Mouse (Mus musculus) adrenal gland, adult 2 months (tissue): ENCODE measurements around the gene Znhit1. TPM values are rescaled to one million over a fixed set of nuclear protein-coding genes. Genes with fewer than 3 reads are reported as not detected.
"Not testable (repeated sequence)": the region's sequence is repeated elsewhere in the genome, so short reads cannot be mapped to it uniquely, and the experiment has no call there.

Source experiments
- DNase-seq: peaks from one replicate; pipeline ENCODE4 v3.0.0; 2021
- microRNA-seq, 2 experiments: library from miRNA; unstranded; fragments of <30 nt; microRNA quantifications; one replicate each; pipeline ENCODE4 v1.2.0; 2021
- polyA plus RNA-seq: library from polyadenylated mRNA; depleted of rRNA; stranded (reverse); fragments of >200 nt; gene quantifications from 2 replicates; pipeline ENCODE4 v1.2.3, GENCODE M21; 2012; rRNA removed
- total RNA-seq, 2 experiments: library from RNA; stranded (reverse); gene quantifications; 2 replicates each; pipeline ENCODE4 v1.2.3; 2021

Gene Znhit1
- total and polyA plus RNA-seq, 3 experiments = 102 to 155 (median 109) TPM

GRCm38 (mm10) chr5:136953015-136953414 lies 34.8 kb downstream of the Znhit1 start, which contains the start of gene Fis1:
Fis1 (plus strand) TSS chr5:136953275.
- peak; percentile 98 for DNase-seq

- DNase-seq = no peak
These were observed 35.7 kb downstream of the Znhit1 start for GRCm38 (mm10) chr5:136952153-136952552.

GRCm38 (mm10) chr5:136950521-136950920 lies 37.3 kb downstream of the Znhit1 start:
- no peak for DNase-seq

GRCm38 (mm10) chr5:136949551-136950336 lies 38.1 kb downstream of the Znhit1 start:
- not testable (repeated sequence) for DNase-seq

GRCm38 (mm10) chr5:136947874-136948273 lies 39.9 kb downstream of the Znhit1 start:
- no peak for DNase-seq

GRCm38 (mm10) chr5:136945084-136945483 lies 42.7 kb downstream of the Znhit1 start:
- DNase-seq = no peak

- no peak for DNase-seq
These were observed 44.4 kb downstream of the Znhit1 start for GRCm38 (mm10) chr5:136943382-136943781.

- DNase-seq = no peak
These were observed 45.0 kb downstream of the Znhit1 start for GRCm38 (mm10) chr5:136942781-136943180.

GRCm38 (mm10) chr5:136940845-136941560 lies 46.8 kb downstream of the Znhit1 start:
- no peak for DNase-seq

- not testable (repeated sequence) for DNase-seq
These were observed 47.8 kb downstream of the Znhit1 start for GRCm38 (mm10) chr5:136940029-136940428.

GRCm38 (mm10) chr5:136939284-136939683 lies 48.5 kb downstream of the Znhit1 start:
- DNase-seq = no peak

- DNase-seq = no peak
These were observed 50.2 kb downstream of the Znhit1 start for GRCm38 (mm10) chr5:136937621-136938020.

- DNase-seq = no peak
These were observed 51.1 kb downstream of the Znhit1 start for GRCm38 (mm10) chr5:136936750-136937149.

GRCm38 (mm10) chr5:136935905-136936695 lies 51.7 kb downstream of the Znhit1 start:
- no peak for DNase-seq

- peak; percentile 34 for DNase-seq
These were observed 53.9 kb downstream of the Znhit1 start for GRCm38 (mm10) chr5:136933930-136934329.

- no peak for DNase-seq
These were observed 54.9 kb downstream of the Znhit1 start for GRCm38 (mm10) chr5:136932956-136933355.

Small RNA genes lying within 50 kb of the gene (microRNA-seq; reads per million reads assigned to microRNA genes)
- 24.2 to 48.8 reads per million in 2 experiments for gene Mir702

Other genes starting within 250 kb of the Znhit1 start
- not detected for gene Col26a1, start 104.8 kb downstream of the Znhit1 start, total RNA-seq
- gene Col26a1, start 104.8 kb downstream of the Znhit1 start, polyA plus RNA-seq = 0.20 and 0.26 TPM in 2 replicates
- gene Ift22, start 79.9 kb downstream of the Znhit1 start, total RNA-seq = 10 to 100 TPM; 29.0 to 42.0 TPM
- gene Ift22, start 79.9 kb downstream of the Znhit1 start, polyA plus RNA-seq = 6.8 and 7.7 TPM in 2 replicates
- 100 to 1,000 TPM; 143 to 225 TPM for gene Fis1, start 34.7 kb downstream of the Znhit1 start, total RNA-seq
- gene Fis1, start 34.7 kb downstream of the Znhit1 start, polyA plus RNA-seq = 136 and 184 TPM in 2 replicates
- gene Cldn15, start 21.4 kb downstream of the Znhit1 start, total RNA-seq = 10 to 100 TPM; 11.2 to 18.8 TPM
- 19.7 and 20.2 TPM in 2 replicates for gene Cldn15, start 21.4 kb downstream of the Znhit1 start, polyA plus RNA-seq
- 10 to 100 TPM; 68.5 to 74.3 TPM for gene Plod3, start 1.0 kb downstream of the Znhit1 start, total RNA-seq
- gene Plod3, start 1.0 kb downstream of the Znhit1 start, polyA plus RNA-seq = 75.6 and 86.3 TPM in 2 replicates
- gene Vgf, start 38.4 kb upstream of the Znhit1 start, total RNA-seq = 10 to 100 TPM; 10.1 to 51.2 TPM
- 5.3 and 7.0 TPM in 2 replicates for gene Vgf, start 38.4 kb upstream of the Znhit1 start, polyA plus RNA-seq
- gene Ap1s1, start 58.1 kb upstream of the Znhit1 start, total RNA-seq = 100 to 1,000 TPM in 1 of 2 experiments, 10 to 100 TPM in 1; 75.4 to 114 TPM
- gene Ap1s1, start 58.1 kb upstream of the Znhit1 start, polyA plus RNA-seq = 46.5 and 56.7 TPM in 2 replicates
- gene Serpine1, start 84.2 kb upstream of the Znhit1 start, total RNA-seq = 1 to 10 TPM; 3.9 to 5.3 TPM
- gene Serpine1, start 84.2 kb upstream of the Znhit1 start, polyA plus RNA-seq = 1.3 and 2.1 TPM in 2 replicates
- gene Trim56, start 128.2 kb upstream of the Znhit1 start, total RNA-seq = 10 to 100 TPM; 37.1 to 47.0 TPM
- gene Trim56, start 128.2 kb upstream of the Znhit1 start, polyA plus RNA-seq = 13.3 and 19.6 TPM in 2 replicates
- not detected for gene Muc3, start 161.3 kb upstream of the Znhit1 start, total RNA-seq
- not detected in 2 replicates for gene Muc3, start 161.3 kb upstream of the Znhit1 start, polyA plus RNA-seq
- under 1 TPM in 1 of 2 experiments, not detected in 1; 0.14 TPM for gene Muc3a, start 224.4 kb upstream of the Znhit1 start, total RNA-seq
- 0.30 and 0.63 TPM in 2 replicates for gene Muc3a, start 224.4 kb upstream of the Znhit1 start, polyA plus RNA-seq